Mouse (Mus musculus) kidney, embryonic 15.5 days (tissue): ENCODE results near the gene Adat3. TPM values are rescaled to one million over a fixed set of nuclear protein-coding genes. Genes with fewer than 3 reads are reported as not detected.

Experiments used
- ATAC-seq: fragments of 200-750 bp; cut with Nextera tagmentation; replicated peaks from 2 replicates; pipeline ENCODE4 v1.8.0; 2017; ENCODE audit warnings: moderate TSS enrichment; ENCODE audit not compliant: low FRiP score
- H3K27ac ChIP-seq: fragments of 300-500 bp; sonication (generic); 2 replicates; pipeline ENCODE4 v1.5.1; 2015; ENCODE audit warnings: mild to moderate bottlenecking, inconsistent platforms
- H3K27me3 ChIP-seq: fragments of 300-500 bp; sonication (generic); 2 replicates; pipeline ENCODE4 v1.6.1; 2015; ENCODE audit warnings: inconsistent platforms
- H3K36me3 ChIP-seq: fragments of 300-500 bp; sonication (generic); 2 replicates; pipeline ENCODE4 v1.6.1; 2015; ENCODE audit warnings: inconsistent platforms
- H3K4me1 ChIP-seq: fragments of 300-500 bp; sonication (generic); 2 replicates; pipeline ENCODE4 v1.6.1; 2015; ENCODE audit warnings: inconsistent platforms
- H3K4me2 ChIP-seq: fragments of 300-500 bp; sonication (generic); 2 replicates; pipeline ENCODE4 v1.6.1; 2015; ENCODE audit warnings: moderate library complexity, mild to moderate bottlenecking, inconsistent platforms
- H3K4me3 ChIP-seq: fragments of 300-500 bp; sonication (generic); replicated peaks from 2 replicates; pipeline ENCODE4 v1.5.1; 2015; ENCODE audit warnings: mild to moderate bottlenecking, inconsistent platforms
- H3K9ac ChIP-seq: fragments of 300-500 bp; sonication (generic); 2 replicates; pipeline ENCODE4 v1.6.1; 2015; ENCODE audit warnings: mild to moderate bottlenecking, inconsistent platforms
- H3K9me3 ChIP-seq: fragments of 300-500 bp; sonication (generic); replicated peaks from 2 replicates; pipeline ENCODE4 v1.6.1; 2016; ENCODE audit warnings: inconsistent platforms
- WGBS: fragments of 180-500 bp; shearing (Covaris S2); methylation state at CpG from one replicate; pipeline ENCODE4 v1.1.7; 2015; ENCODE audit warnings: mixed read lengths; 5-methylcytosine and 5-hydroxymethylcytosine counted together
- polyA plus RNA-seq: library from polyadenylated mRNA; unstranded; fragments of >200 nt; fragmentation: Nextera tagmentation; extraction: Ambion mirVana; gene quantifications from 2 replicates; pipeline ENCODE4 v1.2.1, GENCODE M21; 2015

The Adat3 gene
- polyA plus RNA-seq, 1 experiment from 2014 or later = 8.6 TPM

DNA sequence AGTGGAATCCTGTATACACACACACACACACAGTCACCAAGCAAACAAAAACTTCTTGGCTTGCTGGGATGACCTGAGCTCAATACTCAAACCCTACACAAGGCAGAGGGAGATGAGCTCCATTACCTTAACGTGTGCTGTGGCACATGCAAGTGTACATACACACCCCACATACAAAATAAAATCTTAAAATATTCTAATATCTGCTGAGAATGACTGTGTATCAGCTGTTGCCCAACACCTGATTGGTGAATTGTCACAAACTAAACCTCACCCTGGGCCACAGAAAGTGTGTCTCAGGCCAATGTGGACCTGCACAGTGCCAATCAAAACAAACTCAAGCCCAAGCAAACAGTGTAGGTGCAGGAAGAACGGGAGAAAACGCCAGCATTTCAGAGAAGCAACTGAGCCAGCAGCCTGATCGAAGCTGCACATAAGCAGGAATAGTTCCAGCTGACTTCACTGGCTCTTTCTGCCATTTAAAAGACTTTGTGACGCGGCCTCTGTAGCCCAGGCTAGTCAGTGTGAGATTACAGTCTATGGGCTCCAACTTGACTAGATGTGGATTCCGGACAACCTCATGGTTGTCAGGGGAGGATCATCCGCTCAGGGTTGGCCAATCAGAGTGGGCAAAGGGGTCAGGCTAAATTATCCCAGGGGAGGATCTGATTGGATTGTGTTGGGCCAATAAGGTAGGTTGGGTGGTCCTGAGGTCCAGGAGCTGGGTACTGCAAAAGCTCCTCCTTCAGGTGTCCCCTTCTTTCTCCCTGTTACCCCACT, 17.0 kb downstream of the Adat3 start:
- peaks cover 26% of the 10 kb centered on the region for H3K4me1 ChIP-seq
- H3K9me3 ChIP-seq = no peaks in the 10 kb centered on the region
- no peaks in the 10 kb centered on the region for H3K27me3 ChIP-seq
- no peak for ATAC-seq
- 39% methylated on average over 8 of the region's 8 CpGs for WGBS
- no peak overlapping the region for H3K4me2 ChIP-seq
- H3K4me3 ChIP-seq = no peak overlapping the region
- peaks cover 19% of the 10 kb centered on the region for H3K36me3 ChIP-seq
- H3K27ac ChIP-seq = no peak overlapping the region
- H3K9ac ChIP-seq = no peak overlapping the region

DNA sequence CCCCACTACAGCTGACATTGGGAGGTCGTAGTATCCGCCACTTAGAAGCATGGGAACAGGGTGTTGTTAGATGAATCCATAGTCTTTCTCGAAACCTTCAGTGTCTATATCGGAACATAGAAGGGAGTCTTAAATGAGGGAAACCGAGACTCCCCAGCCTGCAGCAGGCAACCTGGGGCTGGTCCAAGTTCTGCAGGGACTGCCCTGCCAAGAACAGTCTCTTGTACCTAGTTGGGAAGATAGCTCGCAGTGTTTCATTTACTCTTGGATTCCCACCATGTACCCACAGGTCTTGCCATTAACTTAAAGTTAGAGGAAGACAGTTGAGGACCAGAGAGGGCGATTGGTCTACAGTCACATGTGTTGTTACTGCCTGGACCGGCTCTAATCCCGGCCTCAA, 17.7 kb downstream of the Adat3 start:
- Histone ChIP-seq H3K4me1 (peaks cover 33% of the 10 kb centered on the region), H3K36me3 (peaks cover 17% of the 10 kb centered on the region), H3K9me3 (no peaks in the 10 kb centered on the region), H3K9ac (no peak overlapping the region), H3K4me3 (no peak overlapping the region), H3K27ac (0 out of 2 replicates have a peak overlapping the region, but pooled peaks have one; percentile 98), H3K27me3 (no peaks in the 10 kb centered on the region), H3K4me2 (no peak overlapping the region)
- ATAC-seq = no peak
- 90% methylated on average over 9 of the region's 9 CpGs for WGBS

DNA sequence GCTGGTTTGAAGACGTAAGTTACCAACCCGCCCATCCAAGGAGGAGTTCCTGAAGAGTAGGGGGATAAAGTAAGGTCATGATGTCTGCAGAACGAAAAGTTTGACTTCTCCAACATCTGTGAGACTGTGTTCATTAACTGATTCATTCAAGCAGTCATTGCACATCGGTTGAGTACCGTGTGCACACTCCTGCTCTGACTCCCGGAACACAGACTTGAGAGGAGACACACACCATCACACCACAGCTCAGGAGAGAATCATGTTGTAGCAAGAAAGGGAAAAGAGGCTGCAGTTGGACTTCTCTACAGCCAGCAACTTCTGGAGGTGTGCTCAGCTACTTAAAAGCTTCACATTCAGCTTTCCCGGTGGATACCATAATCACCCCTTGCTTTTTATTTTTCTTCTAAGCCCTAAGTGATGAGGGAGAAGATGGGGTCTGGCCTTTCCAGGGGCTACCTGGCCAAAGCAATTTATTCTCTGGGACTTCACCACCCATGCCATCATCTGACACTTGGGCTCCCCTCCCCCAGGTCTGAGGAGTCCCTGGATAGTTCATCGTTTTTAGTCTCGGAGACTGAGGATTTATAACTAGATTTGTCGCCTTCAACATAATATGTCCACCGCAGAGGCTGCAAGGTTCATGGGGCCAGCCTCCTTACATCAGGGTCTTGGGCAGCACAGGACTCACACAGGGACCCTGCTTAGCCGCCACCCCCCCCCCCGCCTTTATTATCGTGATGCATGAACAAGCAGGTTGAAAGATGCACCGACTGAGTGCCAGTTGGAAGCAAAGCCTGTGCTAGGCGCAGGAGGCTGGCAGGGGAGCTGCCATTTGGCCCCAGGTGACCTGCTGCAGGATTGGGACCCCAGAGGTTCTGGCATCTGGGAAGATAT, 18.4 kb downstream of the Adat3 start:
- 42% methylated on average over 16 of the region's 16 CpGs for WGBS
- ATAC-seq = no peak

DNA sequence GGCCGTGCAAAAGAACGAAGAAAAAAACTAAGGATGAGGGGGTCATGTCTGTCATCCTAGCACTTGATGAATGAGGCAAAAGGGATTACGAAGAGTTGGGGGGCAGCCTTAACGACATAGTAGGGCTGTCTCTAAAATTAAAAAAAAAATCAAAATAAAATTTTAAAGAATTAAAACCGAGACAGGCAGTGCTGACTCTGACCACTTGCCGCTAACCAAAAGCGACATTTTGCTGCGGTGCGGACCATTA, 18.9 kb downstream of the Adat3 start:
- Histone ChIP-seq H3K36me3 (peaks cover 6% of the 10 kb centered on the region; the same call in 1 of the 2 replicates), H3K4me1 (peaks cover 45% of the 10 kb centered on the region), H3K27me3 (no peaks in the 10 kb centered on the region), H3K9ac (peak overlapping the region; percentile 52), H3K27ac (peak overlapping the region; percentile 98), H3K4me3 (peak overlapping the region; percentile 81), H3K9me3 (no peaks in the 10 kb centered on the region), H3K4me2 (peak overlapping the region; percentile 67)
- no peak for ATAC-seq
- WGBS = 2% methylated on average over 9 of the region's 9 CpGs

More for the DNA sequence above, 18.4 kb downstream of the Adat3 start:
- peak overlapping the region; percentile 52 for H3K9ac ChIP-seq
- peak overlapping the region; percentile 81 for H3K4me3 ChIP-seq
- peaks cover 12% of the 10 kb centered on the region; the same call in 1 of the 2 replicates for H3K36me3 ChIP-seq
- peak overlapping the region; percentile 98 for H3K27ac ChIP-seq
- peaks cover 40% of the 10 kb centered on the region for H3K4me1 ChIP-seq
- H3K27me3 ChIP-seq = no peaks in the 10 kb centered on the region
- H3K9me3 ChIP-seq = no peaks in the 10 kb centered on the region
- H3K4me2 ChIP-seq = peak overlapping the region; percentile 67

DNA sequence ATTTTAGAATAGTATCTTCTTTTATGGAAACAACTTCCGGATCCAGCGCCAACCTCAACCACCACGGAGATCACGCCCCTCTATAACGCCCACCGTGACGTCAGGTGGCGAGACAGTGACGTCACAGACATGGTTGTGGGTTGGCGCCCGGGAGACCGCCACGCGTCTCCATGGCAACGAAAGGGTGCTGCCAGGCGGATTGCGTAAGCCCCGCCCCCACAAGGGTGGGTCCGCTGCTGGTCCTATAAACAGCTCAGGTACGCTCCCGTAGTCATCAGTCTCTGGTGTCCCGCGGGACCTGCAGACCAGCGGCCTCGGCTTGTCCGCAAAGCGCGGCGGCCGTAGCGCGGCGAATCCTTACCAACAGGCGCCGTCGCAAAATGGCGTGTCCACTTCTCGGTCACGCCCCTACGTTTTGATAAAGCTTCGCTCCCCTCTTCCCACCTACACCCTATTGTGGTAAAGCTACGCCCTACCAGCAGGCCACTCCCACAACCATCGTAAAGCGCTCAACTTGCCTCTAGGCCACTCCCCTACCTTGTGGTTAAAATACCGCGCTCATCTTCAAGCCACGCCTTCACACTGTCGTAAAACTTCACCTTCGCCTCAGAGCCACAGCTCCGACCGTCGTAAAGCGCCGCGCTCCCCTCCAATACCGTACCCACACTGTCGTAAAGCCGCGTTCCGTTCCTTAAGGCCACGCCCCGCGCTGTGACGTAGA, 19.4 kb downstream of the Adat3 start:
- Histone ChIP-seq H3K9ac (peak overlapping the region; percentile 52), H3K4me3 (peak overlapping the region; percentile 81), H3K9me3 (no peaks in the 10 kb centered on the region), H3K4me1 (peaks cover 50% of the 10 kb centered on the region), H3K36me3 (peaks cover 6% of the 10 kb centered on the region; the same call in 1 of the 2 replicates), H3K27me3 (no peaks in the 10 kb centered on the region), H3K4me2 (peak overlapping the region; percentile 67), H3K27ac (peak overlapping the region; percentile 98)
- under 1% methylated on average over 64 of the region's 64 CpGs for WGBS
- ATAC-seq = peak; percentile 94

DNA sequence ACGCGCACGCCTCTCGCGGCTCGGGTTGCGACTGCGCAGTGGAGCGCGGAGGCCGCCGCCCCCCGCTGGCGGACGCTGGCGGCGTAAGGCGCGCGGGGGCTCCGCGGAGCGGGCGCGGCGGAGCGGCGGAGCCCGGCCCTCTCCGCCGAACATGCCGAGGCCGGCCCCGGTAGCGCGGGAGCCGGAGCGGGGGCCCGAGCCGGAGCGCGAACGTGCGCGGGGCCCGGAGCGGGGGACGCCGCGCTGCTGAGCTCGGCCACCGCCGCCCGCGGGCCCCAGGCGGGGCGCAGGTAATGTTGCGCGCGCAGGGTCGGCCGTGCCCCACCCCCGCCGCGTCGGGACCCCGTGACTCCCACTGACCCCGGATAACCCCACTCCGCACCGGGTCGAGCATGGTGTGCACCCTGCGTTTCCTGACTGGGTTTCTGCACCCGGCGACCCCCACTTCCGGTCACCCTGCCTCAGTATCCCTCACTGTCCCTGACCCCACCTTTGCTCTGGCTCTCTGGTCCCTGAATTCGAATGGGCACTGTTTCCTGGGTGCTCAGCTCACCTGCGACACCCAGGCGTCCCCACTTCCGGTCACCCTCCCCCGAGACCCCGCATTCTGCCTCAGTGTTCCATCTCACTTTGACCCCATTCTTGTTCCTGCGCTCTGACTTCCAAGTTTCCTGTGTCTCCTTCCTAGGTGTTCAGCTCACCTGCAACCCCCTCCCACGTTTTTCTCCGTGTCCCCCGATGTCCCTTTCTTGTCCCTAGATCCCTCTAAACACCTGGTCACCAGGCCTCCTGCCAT, 20.2 kb downstream of the Adat3 start, which contains the start of gene Csnk1g2:
TSS of gene Csnk1g2 (plus strand) at position 178 of the 796 bp plus-strand sequence.
- H3K4me2 ChIP-seq = peak within 1 kb of the TSS; percentile 67
- no peak; the same call in 1 of the 2 replicates for ATAC-seq
- peak within 1 kb of the TSS; percentile 85 for H3K9ac ChIP-seq
- peak within 1 kb of the TSS; percentile 81 for H3K4me3 ChIP-seq
- no peaks in the 10 kb centered on the region for H3K9me3 ChIP-seq
- peaks cover 6% of the 10 kb centered on the region; the same call in 1 of the 2 replicates for H3K36me3 ChIP-seq
- H3K27ac ChIP-seq = peak within 1 kb of the TSS; percentile 98
- H3K4me1 ChIP-seq = peaks cover 57% of the 10 kb centered on the region
- under 1% methylated on average over 78 of the region's 85 CpGs for WGBS
- no peaks in the 10 kb centered on the region for H3K27me3 ChIP-seq

DNA sequence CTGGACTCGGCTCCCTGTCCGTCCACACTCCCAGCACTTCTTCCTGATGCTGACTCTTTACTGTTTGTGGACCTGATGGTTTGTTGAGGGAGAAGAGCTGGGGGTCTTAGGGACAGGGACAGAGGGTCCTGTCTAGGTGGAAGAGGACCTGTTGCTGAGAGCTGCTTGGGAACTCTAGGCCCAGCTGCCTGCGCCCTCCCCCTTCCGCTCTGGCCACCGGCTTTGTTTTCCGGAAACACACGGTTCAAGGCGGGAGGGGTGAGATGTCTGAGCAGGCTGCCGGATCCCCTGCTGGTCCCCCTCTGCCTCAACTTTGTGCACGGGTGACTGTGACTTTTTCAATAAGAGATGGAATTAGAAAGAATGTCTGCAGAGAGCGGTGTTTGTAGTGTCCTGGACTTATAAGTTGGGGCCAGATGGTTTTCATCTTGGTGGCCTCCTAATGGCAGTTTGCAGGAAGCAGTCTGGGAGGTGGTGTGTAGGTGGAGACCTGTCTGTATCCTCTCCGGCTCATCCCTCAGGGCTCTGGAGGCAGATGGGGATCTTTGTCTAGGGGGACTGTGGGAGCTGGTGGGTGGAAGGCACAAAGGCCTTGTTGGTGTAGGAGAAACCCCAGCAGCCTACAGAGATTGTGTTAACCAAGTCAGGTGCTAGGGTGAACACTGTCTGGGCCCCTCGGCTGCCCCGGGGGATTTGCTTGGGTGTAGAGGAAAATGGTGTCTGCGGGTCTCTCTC, 20.9 kb downstream of the Adat3 start:
- no peaks in the 10 kb centered on the region for H3K27me3 ChIP-seq
- peaks cover 6% of the 10 kb centered on the region; the same call in 1 of the 2 replicates for H3K36me3 ChIP-seq
- H3K9me3 ChIP-seq = no peaks in the 10 kb centered on the region
- 7% methylated on average over 15 of the region's 15 CpGs for WGBS
- H3K4me3 ChIP-seq = peak overlapping the region; percentile 81
- no peak for ATAC-seq
- H3K4me2 ChIP-seq = peak overlapping the region; percentile 67
- H3K4me1 ChIP-seq = peaks cover 65% of the 10 kb centered on the region
- H3K27ac ChIP-seq = peak overlapping the region; percentile 91
- peak overlapping the region; percentile 85 for H3K9ac ChIP-seq

DNA sequence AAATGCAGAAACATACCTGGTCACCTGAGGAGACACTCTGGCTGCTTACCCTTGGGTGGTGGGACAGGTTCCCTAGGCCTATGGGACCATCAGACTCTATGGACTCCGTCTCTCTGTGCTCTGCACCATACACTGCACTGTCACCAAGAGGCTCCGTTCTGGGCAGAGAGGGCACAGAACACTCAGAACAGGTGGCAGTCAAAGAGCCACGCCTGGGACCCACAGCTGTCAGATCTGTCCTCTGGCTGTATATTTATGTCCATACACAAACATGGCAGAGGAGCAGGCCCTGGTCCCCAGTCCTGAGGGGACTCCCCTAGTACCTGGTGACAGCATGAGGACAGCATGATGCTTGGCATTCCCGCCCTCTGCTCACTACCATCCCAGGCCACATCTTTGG, 23.1 kb downstream of the Adat3 start:
- no peak overlapping the region for H3K4me2 ChIP-seq
- 0 out of 2 replicates have a peak overlapping the region, but pooled peaks have one; percentile 18 for H3K27ac ChIP-seq
- no peaks in the 10 kb centered on the region for H3K9me3 ChIP-seq
- no peak overlapping the region for H3K9ac ChIP-seq
- peaks cover 25% of the 10 kb centered on the region for H3K36me3 ChIP-seq
- no peak overlapping the region for H3K4me3 ChIP-seq
- H3K27me3 ChIP-seq = no peaks in the 10 kb centered on the region
- 85% methylated on average over 4 of the region's 4 CpGs for WGBS
- ATAC-seq = no peak
- peaks cover 78% of the 10 kb centered on the region for H3K4me1 ChIP-seq

DNA sequence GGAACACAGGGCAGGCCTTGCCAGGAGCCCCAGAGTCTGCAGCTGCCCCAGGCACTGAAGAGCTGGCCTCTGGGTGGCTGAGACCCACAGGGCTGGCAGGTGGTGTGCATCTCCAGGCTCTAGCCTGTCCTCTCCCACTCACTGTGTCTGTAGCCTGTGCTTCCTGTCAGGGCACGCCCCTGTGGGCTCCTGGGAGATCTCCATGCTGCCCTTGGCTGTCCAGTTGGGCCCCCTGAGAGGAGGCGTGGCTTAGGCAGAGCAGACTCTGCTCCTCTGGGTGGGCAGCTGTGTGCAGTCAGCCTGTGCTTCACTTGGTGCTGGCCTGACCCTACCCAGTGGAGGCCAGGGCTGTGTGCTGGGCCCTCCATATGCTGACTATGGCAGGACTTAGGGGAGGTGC, 25.0 kb downstream of the Adat3 start:
- Histone ChIP-seq H3K4me1 (peaks cover 70% of the 10 kb centered on the region), H3K9me3 (no peaks in the 10 kb centered on the region), H3K9ac (peak overlapping the region; percentile 23; the same call in 1 of the 2 replicates), H3K27ac (peak overlapping the region; percentile 78), H3K4me3 (no peak overlapping the region), H3K36me3 (peaks cover 25% of the 10 kb centered on the region), H3K27me3 (no peaks in the 10 kb centered on the region), H3K4me2 (peak overlapping the region; percentile 12)
- ATAC-seq = peak; percentile 88
- 19% methylated on average over 2 of the region's 2 CpGs for WGBS

DNA sequence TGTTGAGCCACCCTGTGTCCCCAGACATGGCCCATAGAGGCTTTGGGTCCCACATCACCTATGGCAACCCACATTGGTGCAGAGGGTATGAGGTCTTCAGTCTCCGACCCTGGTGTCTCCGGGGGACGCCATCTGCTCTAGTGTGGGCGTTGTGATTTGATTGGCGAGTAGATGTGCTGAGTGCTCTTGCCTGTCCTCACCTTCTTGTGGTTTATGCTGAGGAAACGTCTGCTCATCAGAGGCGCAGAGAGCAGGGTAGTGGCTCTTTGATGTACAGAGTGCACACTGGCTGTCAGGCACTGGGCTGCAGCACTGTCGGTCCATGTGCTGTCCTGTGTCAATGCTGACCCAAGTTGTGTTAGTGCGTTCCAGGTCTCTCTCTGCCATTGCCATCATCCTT, 26.2 kb downstream of the Adat3 start:
- H3K9me3 ChIP-seq = no peaks in the 10 kb centered on the region
- H3K36me3 ChIP-seq = peaks cover 31% of the 10 kb centered on the region
- no peak overlapping the region for H3K4me3 ChIP-seq
- 77% methylated on average over 9 of the region's 9 CpGs for WGBS
- H3K4me1 ChIP-seq = peaks cover 63% of the 10 kb centered on the region
- no peaks in the 10 kb centered on the region for H3K27me3 ChIP-seq
- H3K27ac ChIP-seq = peak overlapping the region; percentile 78
- ATAC-seq = no peak
- no peak overlapping the region for H3K4me2 ChIP-seq
- no peak overlapping the region for H3K9ac ChIP-seq
